ENCODE assay signal across 8 mouse cellular contexts in the genomic region with DNA sequence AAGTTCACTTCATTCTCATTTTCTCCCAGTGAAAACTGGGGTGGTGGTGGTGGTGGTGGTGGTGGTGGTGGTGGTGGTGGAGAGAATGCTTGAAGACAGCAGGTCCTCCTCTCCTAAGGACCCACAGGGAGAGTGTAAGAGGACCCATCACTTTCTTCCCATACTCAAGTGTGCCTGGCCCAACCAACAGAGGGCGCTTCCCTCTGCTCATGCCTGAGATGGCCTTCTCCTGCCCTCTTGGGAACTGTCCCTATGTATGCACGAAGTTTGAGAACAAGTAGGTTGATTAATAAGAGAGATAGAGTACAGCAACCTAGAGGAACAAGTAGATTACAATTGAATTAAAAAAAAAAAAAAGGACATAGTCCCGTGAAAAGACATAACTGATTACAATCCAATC.
DNase-seq lines count a peak whose midpoint lies in the region; ATAC-seq and TF ChIP-seq lines count a peak whose summit lies in the region.

No protein-coding gene starts in this region.

- TF ChIP-seq CTCF in intestine, postnatal 0 days (IDR thresholded peaks at IDR 0.05; ENCODE audit: low read depth), result peak; percentile 68

- H3K27ac ChIP-seq in intestine, postnatal 0 days (ENCODE audit: low read depth, low read length), result no peak overlapping the region
- H3K27ac ChIP-seq in intestine, embryonic 16.5 days (ENCODE audit: low read length), result no peak overlapping the region
- no peak overlapping the region for H3K27ac ChIP-seq in hindbrain, embryonic 16.5 days (ENCODE audit: low read depth, low read length)

- H3K4me3 ChIP-seq in intestine, postnatal 0 days (ENCODE audit: low read depth, low read length), result no peak overlapping the region
- no peak overlapping the region for H3K4me3 ChIP-seq in intestine, embryonic 16.5 days (ENCODE audit: low read length)
- H3K4me3 ChIP-seq in hindbrain, embryonic 16.5 days (ENCODE audit: low read length), result no peak overlapping the region

- 34% methylated on average over 3 of the region's 3 CpGs for WGBS in intestine, postnatal 0 days
- 44% methylated on average over 3 of the region's 3 CpGs for WGBS in intestine, embryonic 16.5 days
- 49% methylated on average over 3 of the region's 3 CpGs for whole genome bisulfite sequencing in hindbrain, embryonic 16.5 days

- H3K4me2 ChIP-seq in intestine, postnatal 0 days (replicated peaks; ENCODE audit: low read depth), result no peak overlapping the region
- no peak overlapping the region for H3K4me2 ChIP-seq in intestine, embryonic 16.5 days (ENCODE audit: low read depth, low read length)
- no peak overlapping the region for H3K4me2 ChIP-seq in hindbrain, embryonic 16.5 days (ENCODE audit: low read length)

- DNase-seq in A20 (ENCODE audit: low read depth, low spot score), result peak; percentile 19
- peak; percentile 44 for DNase-seq in MN1 (ENCODE audit: low spot score)
- peak; percentile 7 for DNase-seq in embryo, embryonic 9.5 days (ENCODE audit: extremely low spot score)
- DNase-seq in retina, postnatal 1 day, result peak; percentile 37
- DNase-seq in ovary, postnatal 14 days (ENCODE audit: low spot score), result no peak

- no peak overlapping the region for H3K9ac ChIP-seq in intestine, postnatal 0 days (ENCODE audit: low read depth, low read length)
- H3K9ac ChIP-seq in intestine, embryonic 16.5 days (ENCODE audit: low read depth, low read length), result no peak overlapping the region
- H3K9ac ChIP-seq in hindbrain, embryonic 16.5 days (ENCODE audit: low read depth, low read length), result no peak overlapping the region

- H3K36me3 ChIP-seq in intestine, postnatal 0 days (ENCODE audit: control insufficient read depth, insufficient read depth), result no peaks in the 10 kb centered on the region
- H3K36me3 ChIP-seq in intestine, embryonic 16.5 days (ENCODE audit: control insufficient read depth, insufficient read depth, low read length), result no peaks in the 10 kb centered on the region
- H3K36me3 ChIP-seq in hindbrain, embryonic 16.5 days (ENCODE audit: control insufficient read depth, insufficient read depth, low read length), result no peaks in the 10 kb centered on the region

- no peaks in the 10 kb centered on the region for H3K27me3 ChIP-seq in intestine, postnatal 0 days (replicated peaks; ENCODE audit: control insufficient read depth, insufficient read depth, low read length)
- H3K27me3 ChIP-seq in intestine, embryonic 16.5 days (replicated peaks; ENCODE audit: control insufficient read depth, insufficient read depth, low read length), result no peaks in the 10 kb centered on the region
- H3K27me3 ChIP-seq in hindbrain, embryonic 16.5 days (replicated peaks; ENCODE audit: control insufficient read depth, insufficient read depth, low read length), result no peaks in the 10 kb centered on the region

- ATAC-seq in intestine, postnatal 0 days, result no peak
- no peak for ATAC-seq in intestine, embryonic 16.5 days
- no peak for ATAC-seq in hindbrain, embryonic 16.5 days

- no peaks in the 10 kb centered on the region for H3K9me3 ChIP-seq in intestine, postnatal 0 days (ENCODE audit: control insufficient read depth)
- no peaks in the 10 kb centered on the region for H3K9me3 ChIP-seq in intestine, embryonic 16.5 days (ENCODE audit: control insufficient read depth, low read length)
- no peaks in the 10 kb centered on the region for H3K9me3 ChIP-seq in hindbrain, embryonic 16.5 days (ENCODE audit: control insufficient read depth, low read length)

- no peaks in the 10 kb centered on the region for H3K4me1 ChIP-seq in intestine, postnatal 0 days (replicated peaks; ENCODE audit: control insufficient read depth, insufficient read depth, low read length)
- no peaks in the 10 kb centered on the region for H3K4me1 ChIP-seq in intestine, embryonic 16.5 days (ENCODE audit: control insufficient read depth, insufficient read depth, low read length)
- no peaks in the 10 kb centered on the region for H3K4me1 ChIP-seq in hindbrain, embryonic 16.5 days (ENCODE audit: control insufficient read depth, insufficient read depth, low read depth, low read length)
